Mouse (Mus musculus): ENCODE results near the gene Aqp1. TPM values are rescaled to one million over a fixed set of nuclear protein-coding genes. Genes with fewer than 3 reads are reported as not detected.

Gene Aqp1
- not detected for polyA plus RNA-seq (2017; shearing (Covaris generic))

DNA sequence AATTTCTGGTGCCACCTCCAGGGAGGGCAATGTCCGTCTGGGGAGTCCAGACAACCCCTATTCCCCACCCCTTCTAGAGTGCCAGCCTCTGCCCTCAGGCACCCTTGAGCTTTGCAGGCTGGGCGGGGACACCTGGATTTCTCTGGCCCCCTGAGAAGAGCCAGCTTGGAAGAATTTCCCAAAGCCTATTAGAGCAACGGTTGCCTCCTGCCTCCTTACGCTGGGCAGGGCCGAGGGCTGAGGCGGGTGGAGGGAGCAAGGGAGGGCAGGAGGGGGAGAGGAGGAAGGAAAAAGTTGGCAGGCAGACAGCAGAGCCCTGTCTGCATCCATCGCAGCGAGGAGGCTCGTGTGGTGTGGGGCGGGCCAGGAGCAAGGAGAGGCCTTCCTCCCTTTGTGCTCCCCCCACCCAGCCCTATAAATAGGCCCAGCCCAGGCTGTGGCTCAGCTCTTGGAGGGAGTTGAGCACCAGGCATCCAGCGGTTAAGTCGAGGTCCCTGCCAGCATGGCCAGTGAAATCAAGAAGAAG is at the start of gene Aqp1:
Gene Aqp1 (plus strand): TSS at position 444 of the 526 bp plus-strand sequence.

DNA sequence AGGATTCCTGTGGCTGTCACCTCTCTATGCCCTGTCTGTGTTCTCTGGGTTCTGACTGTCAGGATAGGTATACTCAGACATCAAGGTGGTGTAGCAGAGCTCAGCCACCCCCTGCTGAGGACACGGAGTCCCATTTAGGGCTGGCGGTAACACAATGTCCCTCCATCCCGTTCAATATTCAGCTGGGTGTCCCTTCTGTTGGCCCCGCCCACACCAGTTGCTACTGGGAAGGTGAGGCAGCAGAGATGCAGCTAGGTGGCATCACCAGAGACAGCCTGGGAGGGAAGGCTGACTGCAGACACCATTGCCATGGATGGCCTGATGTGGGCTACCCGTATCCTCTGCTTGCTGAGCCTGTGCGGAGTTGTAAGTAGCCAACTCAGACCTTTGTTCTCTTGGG is 39.8 kb downstream of the Aqp1 start, which contains the start of gene Ghrhr:
Gene Ghrhr (plus strand): TSS at position 220 of the 400 bp plus-strand sequence.

Other genes with a start within 250 kb of the Aqp1 start
- not detected for gene Crhr2, start 203.4 kb upstream of the Aqp1 start, polyA plus RNA-seq (2017; shearing (Covaris generic))
- not detected for gene Inmt, start 161.4 kb upstream of the Aqp1 start, polyA plus RNA-seq (2017; shearing (Covaris generic))
- not detected for gene Mindy4, start 133.0 kb upstream of the Aqp1 start, polyA plus RNA-seq (2017; shearing (Covaris generic))
- not detected for gene Ghrhr, start 39.9 kb downstream of the Aqp1 start, polyA plus RNA-seq (2017; shearing (Covaris generic))
- gene Adcyap1r1, start 115.5 kb downstream of the Aqp1 start, polyA plus RNA-seq (2017; shearing (Covaris generic)) = not detected

All from naive thymus-derived CD4-positive, alpha-beta T cell, adult 5 months (primary cell).